Mouse (Mus musculus): ENCODE data around the gene Zfp949.

The Zfp949 gene

DNA sequence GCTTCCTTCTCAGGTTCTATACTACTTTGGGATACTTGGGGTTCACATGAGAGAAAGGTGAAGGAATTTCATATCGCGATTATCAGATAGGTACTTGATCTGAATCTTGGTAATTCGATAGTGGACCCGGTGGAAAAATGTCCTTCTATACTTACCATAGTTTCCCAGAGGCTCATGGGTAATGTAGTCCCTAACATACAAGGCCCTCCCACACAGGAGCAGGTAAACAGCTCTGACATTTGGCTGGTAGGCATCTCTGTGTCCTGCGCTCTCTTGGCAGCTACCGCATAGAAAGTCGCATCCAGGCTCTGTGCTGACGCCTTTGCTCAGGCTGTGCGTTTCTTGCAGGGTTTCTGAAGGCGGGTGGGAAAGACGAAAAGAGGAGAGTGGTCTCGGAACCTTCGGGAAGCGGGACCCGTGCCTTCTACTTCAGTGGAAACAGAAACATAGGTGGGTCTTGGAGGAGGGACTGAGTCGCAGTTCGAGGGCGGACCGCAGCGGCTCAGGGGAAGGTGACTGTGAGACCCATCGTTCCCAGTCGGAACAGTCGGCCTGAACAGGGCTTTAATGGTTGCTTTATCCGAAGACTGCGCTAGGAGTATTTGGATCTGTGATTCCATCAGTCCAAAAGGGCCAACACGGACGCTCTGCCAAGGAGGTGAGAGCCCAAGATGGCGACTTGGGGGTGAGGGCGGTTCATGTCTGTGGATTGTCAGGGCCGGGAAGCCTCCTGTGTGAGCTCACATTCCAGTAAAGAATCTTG, at the start of gene Zfp949:
TSS of gene Zfp949 (plus strand) at position 170 of the 763 bp plus-strand sequence.
- DNase-seq: peak; percentile 76 to 86

- DNase-seq: no peak
Measured at GRCm38 (mm10) chr9:88500112-88500511, 47.7 kb upstream of the Zfp949 start.

DNA sequence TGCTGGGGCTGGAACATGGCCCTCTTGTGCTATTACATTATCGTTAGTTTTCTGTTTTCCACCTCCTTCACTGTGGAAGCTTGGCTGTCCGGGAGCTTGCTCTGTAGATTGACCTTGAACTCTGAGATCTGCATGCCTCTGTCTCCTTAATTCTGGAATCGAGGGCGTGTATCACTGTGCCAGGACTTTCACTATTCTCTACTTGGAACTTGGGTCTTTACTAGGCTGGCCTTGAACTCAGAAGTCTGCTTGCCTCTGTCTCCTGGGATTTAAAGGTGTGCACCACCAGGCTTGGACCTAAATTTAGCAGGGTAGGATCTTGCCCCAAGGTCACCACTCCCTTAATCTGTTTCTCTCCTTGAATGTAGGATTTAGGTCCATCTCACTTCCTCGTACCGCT, 46.0 kb upstream of the Zfp949 start:
- DNase-seq: no peak

- no peak for DNase-seq
Measured at GRCm38 (mm10) chr9:88515546-88515945, 32.3 kb upstream of the Zfp949 start.

- DNase-seq: no peak
Measured at GRCm38 (mm10) chr9:88516361-88516995, 31.3 kb upstream of the Zfp949 start.

GRCm38 (mm10) chr9:88519390-88520121, 28.3 kb upstream of the Zfp949 start:
- no peak for DNase-seq

GRCm38 (mm10) chr9:88520122-88520848, 27.5 kb upstream of the Zfp949 start:
- DNase-seq: no peak

DNA sequence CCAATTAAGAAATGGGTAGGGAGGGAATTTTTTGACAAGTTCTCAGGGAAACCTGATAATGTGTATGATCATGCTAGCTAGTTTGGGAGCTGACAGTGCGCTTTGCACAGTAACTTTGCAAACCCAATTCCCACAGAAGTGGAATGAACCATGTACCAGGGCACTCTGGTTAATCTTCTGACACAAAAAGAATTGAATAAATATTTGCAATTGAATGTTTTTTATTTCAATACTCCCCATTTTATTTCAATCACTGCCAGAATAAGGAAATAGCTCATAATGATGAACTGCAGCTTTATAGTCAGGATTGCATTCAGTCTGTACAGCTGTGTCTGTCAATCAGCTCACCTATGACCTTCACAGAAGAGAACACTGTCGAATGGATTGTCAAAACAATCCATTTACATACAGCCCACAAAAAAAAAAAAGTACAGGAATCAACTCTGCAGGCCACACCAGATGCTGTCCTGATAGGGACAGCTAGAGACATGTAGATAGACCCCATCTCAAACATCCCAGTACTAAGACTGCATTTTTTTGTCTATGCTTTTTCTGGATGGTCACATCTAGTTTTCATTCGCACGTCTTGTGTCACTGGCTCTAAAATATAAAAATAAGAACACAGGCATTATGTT, 26.9 kb upstream of the Zfp949 start:
- no peak for DNase-seq

DNA sequence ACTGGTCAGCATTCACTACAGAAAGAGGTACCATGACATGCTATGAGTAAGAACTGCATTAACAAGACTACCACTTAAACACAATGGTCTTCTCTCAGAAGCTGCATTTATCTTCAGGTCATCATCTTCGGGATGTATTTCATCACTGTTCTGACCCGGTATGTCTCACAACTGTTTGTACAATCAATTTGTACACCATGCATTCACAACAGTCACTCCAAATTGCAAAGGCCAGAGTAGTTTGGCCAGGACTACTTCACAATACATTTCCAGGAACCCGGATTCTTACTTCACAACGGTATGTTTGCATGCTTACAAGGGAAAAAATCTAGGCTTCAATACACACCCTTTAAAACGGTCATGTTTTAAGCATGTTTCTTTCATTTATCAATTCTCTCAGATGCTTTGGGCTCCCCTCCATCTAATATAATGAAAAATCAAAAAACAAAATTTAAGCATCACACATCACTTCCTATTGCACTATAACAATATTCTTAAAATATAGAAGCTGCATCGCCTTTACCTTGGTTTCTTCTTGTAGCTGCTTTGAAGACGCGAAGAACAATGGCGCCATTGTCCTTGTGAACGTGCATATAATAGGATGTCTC, 25.8 kb upstream of the Zfp949 start:
- peak in 1 of 2 experiments; percentile 12 for DNase-seq

DNA sequence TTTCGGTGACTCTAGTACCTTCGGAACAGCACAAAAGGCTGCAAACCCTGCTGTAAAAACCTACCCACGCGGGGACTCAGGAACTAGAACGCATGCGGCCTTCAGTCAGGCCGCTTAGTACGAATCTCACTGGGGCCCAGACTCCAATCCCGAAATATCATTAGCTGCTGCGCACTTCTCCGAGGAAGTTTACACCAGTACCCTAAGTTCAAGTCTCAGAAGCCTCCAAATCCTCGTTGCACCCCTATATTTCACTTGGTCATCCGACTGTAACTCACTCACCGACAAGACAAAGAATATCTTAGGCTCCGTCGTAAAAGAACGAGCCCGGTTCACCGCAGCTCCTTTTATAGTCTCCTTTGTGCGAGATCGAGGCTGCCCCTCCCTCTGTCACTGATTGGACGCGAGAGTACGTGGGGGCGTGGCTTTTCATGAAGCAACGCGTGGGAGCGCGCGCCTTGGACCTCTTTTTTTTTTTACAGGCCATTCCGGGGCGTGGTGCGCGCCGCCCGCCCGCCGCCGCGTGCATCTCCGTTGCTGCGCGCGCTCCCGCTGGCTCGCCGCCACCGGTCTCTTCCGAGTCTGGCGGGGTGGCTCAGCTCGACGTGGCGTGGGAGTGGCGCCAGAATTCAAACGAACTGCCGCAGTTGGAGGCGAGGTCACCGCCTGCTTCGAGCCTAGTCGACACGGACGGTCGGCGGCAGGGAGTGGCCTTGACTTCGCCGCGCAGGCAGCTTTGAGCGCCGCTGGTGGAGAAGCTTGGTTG, 25.1 kb upstream of the Zfp949 start:
- peak; percentile 93 to 97 for DNase-seq

GRCm38 (mm10) chr9:88523335-88523668, 24.5 kb upstream of the Zfp949 start:
- DNase-seq: no peak

GRCm38 (mm10) chr9:88524367-88524766, 23.5 kb upstream of the Zfp949 start:
- no peak for DNase-seq

- DNase-seq: no peak
Measured at GRCm38 (mm10) chr9:88524796-88525195, 23.0 kb upstream of the Zfp949 start.

- no peak for DNase-seq
Measured at GRCm38 (mm10) chr9:88525341-88525740, 22.5 kb upstream of the Zfp949 start.

DNA sequence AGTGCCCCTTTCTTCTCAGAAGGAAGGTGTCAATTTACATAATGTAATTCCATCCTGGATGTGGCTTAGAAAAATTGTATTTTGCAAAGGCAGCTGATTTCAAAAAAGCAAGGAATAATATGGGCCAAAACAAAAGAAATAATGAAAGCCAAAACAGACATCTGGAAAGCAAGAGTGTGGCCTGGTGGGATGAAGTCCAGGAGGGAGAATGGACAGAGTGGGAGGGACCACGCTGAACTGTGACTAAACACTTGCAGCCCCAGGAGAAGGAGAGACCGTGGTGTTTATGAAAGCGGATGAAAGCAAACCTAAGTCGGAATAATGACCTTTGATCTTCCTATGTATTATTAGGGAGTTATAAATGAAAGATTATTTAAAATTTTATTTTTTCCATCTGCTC, 19.9 kb upstream of the Zfp949 start:
- no peak for DNase-seq

DNA sequence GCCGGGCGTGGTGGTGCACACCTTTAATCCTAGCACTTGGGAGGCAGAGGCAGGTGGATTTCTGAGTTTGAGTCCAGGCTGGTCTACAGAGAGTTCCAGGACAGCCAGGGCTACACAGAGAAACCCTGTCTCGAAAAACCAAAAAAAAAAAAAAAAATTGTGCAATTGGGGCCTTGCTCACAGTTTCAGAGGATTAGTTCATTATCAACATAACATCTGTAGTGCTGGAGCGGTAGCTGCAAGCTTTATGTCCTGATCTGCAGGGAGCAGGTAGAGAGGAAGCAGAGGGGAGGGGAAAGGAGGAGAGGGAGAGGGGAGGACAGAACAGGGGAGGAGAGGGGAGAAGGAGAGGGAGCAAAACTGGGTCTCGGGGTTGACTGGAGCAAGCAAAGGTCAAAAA, 19.1 kb upstream of the Zfp949 start:
- no peak for DNase-seq

DNA sequence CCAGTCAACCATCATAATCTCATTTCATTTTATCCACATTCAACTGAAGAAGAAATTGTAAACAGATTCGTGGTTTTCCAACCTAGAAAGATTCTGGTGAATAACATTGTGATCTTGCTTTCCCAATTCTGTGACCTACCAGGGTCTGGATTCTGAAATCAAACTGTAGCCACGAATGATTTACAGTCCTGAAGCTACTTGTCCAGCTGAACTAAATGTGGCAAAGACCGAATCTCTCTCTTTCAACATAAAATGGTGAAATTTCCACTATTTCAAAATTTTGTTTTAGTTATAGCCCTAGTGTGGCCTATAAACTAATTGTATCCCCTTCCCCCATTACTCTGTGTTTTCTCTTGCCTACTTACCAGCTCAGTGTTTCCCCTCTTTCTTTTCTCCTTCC, 18.2 kb upstream of the Zfp949 start:
- DNase-seq: no peak

GRCm38 (mm10) chr9:88529979-88530580, 17.7 kb upstream of the Zfp949 start:
- no peak for DNase-seq

- DNase-seq: no peak
Measured at GRCm38 (mm10) chr9:88534093-88534492, 13.7 kb upstream of the Zfp949 start.

GRCm38 (mm10) chr9:88539546-88540224, 8.1 kb upstream of the Zfp949 start:
- DNase-seq: no peak

All from cerebellum, postnatal 36 days (tissue).